Mouse (Mus musculus) midbrain, embryonic 16.5 days (tissue): ENCODE data around the gene Duxf3. TPM values are rescaled to one million over a fixed set of nuclear protein-coding genes. Genes with fewer than 3 reads are reported as not detected.
"Not testable (repeated sequence)": the region's sequence is repeated elsewhere in the genome, so short reads cannot be mapped to it uniquely, and the experiment has no call there.

Experiments
- ATAC-seq: fragments of 200-750 bp; cut with Nextera tagmentation; 2 replicates; pipeline ENCODE4 v1.8.0; 2017; ENCODE audit warnings: moderate TSS enrichment
- H3K27ac ChIP-seq: fragments of 300-500 bp; sonication (generic); 2 replicates; pipeline ENCODE4 v1.5.1; 2014; ENCODE audit warnings: mild to moderate bottlenecking, low read length, mixed read lengths
- H3K27me3 ChIP-seq: fragments of 300-500 bp; sonication (generic); 2 replicates; pipeline ENCODE4 v1.6.1; 2014; ENCODE audit warnings: low read depth, low read length, mixed read lengths; ENCODE audit not compliant: control insufficient read depth, insufficient read depth
- H3K36me3 ChIP-seq: fragments of 300-500 bp; sonication (generic); 2 replicates; pipeline ENCODE4 v1.6.1; 2014; ENCODE audit warnings: mild to moderate bottlenecking, low read length, moderate library complexity, mixed read lengths; ENCODE audit not compliant: control insufficient read depth, insufficient read depth
- H3K4me1 ChIP-seq: fragments of 300-500 bp; sonication (generic); 2 replicates; pipeline ENCODE4 v1.6.1; 2014; ENCODE audit warnings: mild to moderate bottlenecking, low read length, mixed read lengths; ENCODE audit not compliant: control insufficient read depth, insufficient read depth
- H3K4me2 ChIP-seq: fragments of 300-500 bp; sonication (generic); 2 replicates; pipeline ENCODE4 v1.6.1; 2014; ENCODE audit warnings: mild to moderate bottlenecking, low read length, mixed read lengths
- H3K4me3 ChIP-seq: fragments of 300-500 bp; sonication (generic); 2 replicates; pipeline ENCODE4 v1.5.1; 2014; ENCODE audit warnings: low read depth, mild to moderate bottlenecking, low read length, moderate library complexity, mixed read lengths
- H3K9ac ChIP-seq: fragments of 300-500 bp; sonication (generic); 2 replicates; pipeline ENCODE4 v1.6.1; 2014; ENCODE audit warnings: low read depth, low read length, mixed read lengths
- H3K9me3 ChIP-seq: fragments of 300-500 bp; sonication (generic); replicated peaks from 2 replicates; pipeline ENCODE4 v1.6.1; 2014; ENCODE audit warnings: mild to moderate bottlenecking, low read length, mixed read lengths; ENCODE audit not compliant: control insufficient read depth, poor library complexity, severe bottlenecking
- WGBS: fragments of 180-500 bp; shearing (Covaris S2); extraction: QIAGEN DNeasy Blood & Tissue Kit; methylation state at CpG from one replicate; pipeline ENCODE4 v1.1.7; 2014; 5-methylcytosine and 5-hydroxymethylcytosine counted together
- polyA plus RNA-seq: library from polyadenylated mRNA; unstranded; fragments of >200 nt; fragmentation: Nextera tagmentation; extraction: Ambion mirVana; gene quantifications from 2 replicates; pipeline ENCODE4 v1.2.1, GENCODE M21; 2015

The Duxf3 gene
- polyA plus RNA-seq, 1 experiment from 2014 or later: not detected

GRCm38 (mm10) chr10:58223972-58224805 is 8.3 kb downstream of the Duxf3 start:
- H3K4me3 ChIP-seq, H3K27me3 ChIP-seq, H3K9ac ChIP-seq, H3K4me1 ChIP-seq, ATAC-seq, H3K36me3 ChIP-seq, H3K9me3 ChIP-seq, H3K4me2 ChIP-seq, H3K27ac ChIP-seq: not testable (repeated sequence)
- WGBS: 85% methylated on average over 29 of the region's 31 CpGs

DNA sequence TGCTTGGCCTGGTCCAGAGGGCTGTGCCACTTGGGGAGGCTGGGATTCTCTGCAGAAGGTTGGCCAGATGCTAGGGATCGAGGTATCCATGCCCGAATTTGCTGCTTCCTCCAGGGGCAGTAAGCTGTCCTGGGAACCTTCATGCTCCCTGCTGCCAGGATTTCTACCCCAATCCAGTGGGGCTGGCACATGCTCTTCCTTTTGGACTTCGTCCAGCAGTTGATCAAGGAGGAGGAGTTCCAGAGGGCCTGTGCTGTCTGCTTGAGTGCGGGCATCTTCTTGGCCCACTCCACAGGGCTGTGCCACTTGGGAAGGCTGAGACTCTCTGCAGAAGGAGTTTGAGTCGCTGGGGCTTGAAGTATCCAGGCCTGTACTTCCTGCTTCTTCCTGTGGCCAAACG is 9.3 kb downstream of the Duxf3 start:
- not testable (repeated sequence) for ATAC-seq, H3K27me3 ChIP-seq, H3K4me3 ChIP-seq, H3K36me3 ChIP-seq, H3K4me2 ChIP-seq, H3K4me1 ChIP-seq, H3K9me3 ChIP-seq, H3K9ac ChIP-seq, H3K27ac ChIP-seq
- 89% methylated on average over 3 of the region's 6 CpGs for WGBS

- not testable (repeated sequence) for H3K9ac ChIP-seq, H3K27me3 ChIP-seq, H3K36me3 ChIP-seq, ATAC-seq, H3K27ac ChIP-seq, H3K4me2 ChIP-seq, H3K9me3 ChIP-seq, H3K4me1 ChIP-seq, H3K4me3 ChIP-seq
- WGBS: 92% methylated on average over 2 of the region's 2 CpGs
Observed at GRCm38 (mm10) chr10:58221571-58221970, 10.9 kb downstream of the Duxf3 start.

DNA sequence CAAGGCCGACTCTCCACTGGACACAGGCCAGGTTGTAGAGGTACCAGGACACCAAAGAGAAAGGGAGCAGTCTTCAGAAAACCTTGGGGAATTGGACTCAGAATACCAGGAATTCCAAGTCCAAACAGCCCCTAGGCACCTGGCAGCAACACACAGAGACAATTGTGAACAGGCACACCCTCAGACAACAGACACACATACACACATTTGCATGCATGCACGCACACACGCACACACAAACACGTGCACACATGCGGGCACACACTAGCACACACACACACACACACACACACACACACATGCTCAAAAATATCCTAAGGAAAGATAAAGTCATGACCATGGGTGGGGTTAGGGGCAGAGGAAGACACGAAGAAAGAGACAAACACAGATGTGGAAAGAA is 11.7 kb downstream of the Duxf3 start:
- no peak overlapping the region for H3K9ac ChIP-seq
- H3K4me2 ChIP-seq: no peak overlapping the region
- H3K27ac ChIP-seq: no peak overlapping the region
- no peak overlapping the region for H3K4me3 ChIP-seq
- H3K36me3 ChIP-seq: no peaks in the 10 kb centered on the region
- H3K27me3 ChIP-seq: no peaks in the 10 kb centered on the region
- WGBS: 82% methylated on average over 6 of the region's 6 CpGs
- H3K4me1 ChIP-seq: no peaks in the 10 kb centered on the region
- ATAC-seq: no peak
- no peaks in the 10 kb centered on the region; the same call in none of the 2 replicates for H3K9me3 ChIP-seq

- 85% methylated on average over 3 of the region's 3 CpGs for WGBS
- ATAC-seq: no peak
Observed at GRCm38 (mm10) chr10:58217366-58217765, 15.1 kb downstream of the Duxf3 start.

DNA sequence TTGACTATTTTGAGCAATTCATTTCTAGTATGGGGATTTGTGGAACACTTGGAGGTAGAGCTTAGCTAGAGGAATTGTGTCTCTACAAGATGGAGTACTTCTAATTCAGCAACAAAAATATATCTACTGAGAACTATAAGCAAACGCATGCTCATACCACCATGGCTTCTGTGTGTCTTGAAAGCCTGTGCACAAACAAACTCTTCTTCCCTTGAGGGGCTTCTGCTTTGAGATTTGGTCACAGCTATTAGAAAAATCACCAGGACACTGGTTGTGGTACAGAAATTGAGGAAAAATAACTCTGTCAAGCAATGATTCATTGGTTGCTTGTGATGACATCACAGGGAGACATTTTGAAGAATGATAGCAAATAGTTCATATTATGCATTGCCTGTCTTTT is 17.1 kb downstream of the Duxf3 start:
- no peaks in the 10 kb centered on the region for H3K27me3 ChIP-seq
- no peak for ATAC-seq
- H3K36me3 ChIP-seq: no peaks in the 10 kb centered on the region
- H3K4me2 ChIP-seq: no peak overlapping the region
- H3K9ac ChIP-seq: no peak overlapping the region
- H3K4me3 ChIP-seq: no peak overlapping the region
- no peak overlapping the region for H3K27ac ChIP-seq
- whole genome bisulfite sequencing: 98% methylated on average over 1 of the region's 1 CpGs
- no peaks in the 10 kb centered on the region; the same call in none of the 2 replicates for H3K9me3 ChIP-seq
- H3K4me1 ChIP-seq: no peaks in the 10 kb centered on the region

More at GRCm38 (mm10) chr10:58217366-58217765, 15.1 kb downstream of the Duxf3 start:
- Histone ChIP-seq H3K4me3 (no peak overlapping the region), H3K27ac (no peak overlapping the region), H3K9ac (no peak overlapping the region), H3K36me3 (no peaks in the 10 kb centered on the region), H3K27me3 (no peaks in the 10 kb centered on the region), H3K4me2 (no peak overlapping the region), H3K9me3 (no peaks in the 10 kb centered on the region; the same call in 1 of the 2 replicates), H3K4me1 (no peaks in the 10 kb centered on the region)

- H3K4me1 ChIP-seq: no peaks in the 10 kb centered on the region
- no peaks in the 10 kb centered on the region; the same call in none of the 2 replicates for H3K9me3 ChIP-seq
- H3K27ac ChIP-seq: no peak overlapping the region
- no peak overlapping the region for H3K4me3 ChIP-seq
- no peaks in the 10 kb centered on the region for H3K27me3 ChIP-seq
- no peak overlapping the region for H3K9ac ChIP-seq
- no peak overlapping the region for H3K4me2 ChIP-seq
- WGBS: 82% methylated on average over 5 of the region's 5 CpGs
- no peak for ATAC-seq
- no peaks in the 10 kb centered on the region for H3K36me3 ChIP-seq
Observed at GRCm38 (mm10) chr10:58214934-58215333, 17.5 kb downstream of the Duxf3 start.

GRCm38 (mm10) chr10:58214497-58214896 is 18.0 kb downstream of the Duxf3 start:
- Histone ChIP-seq H3K4me2 (no peak overlapping the region), H3K27ac (no peak overlapping the region), H3K9me3 (no peaks in the 10 kb centered on the region; the same call in none of the 2 replicates), H3K36me3 (no peaks in the 10 kb centered on the region), H3K4me1 (no peaks in the 10 kb centered on the region), H3K27me3 (no peaks in the 10 kb centered on the region), H3K4me3 (no peak overlapping the region), H3K9ac (no peak overlapping the region)
- no peak for ATAC-seq

- no peak overlapping the region for H3K4me3 ChIP-seq
- H3K36me3 ChIP-seq: no peaks in the 10 kb centered on the region
- no peak overlapping the region for H3K4me2 ChIP-seq
- WGBS: 77% methylated on average over 7 of the region's 7 CpGs
- no peak overlapping the region for H3K27ac ChIP-seq
- H3K9me3 ChIP-seq: no peaks in the 10 kb centered on the region; the same call in 1 of the 2 replicates
- no peaks in the 10 kb centered on the region for H3K4me1 ChIP-seq
- H3K27me3 ChIP-seq: no peaks in the 10 kb centered on the region
- no peak overlapping the region for H3K9ac ChIP-seq
- ATAC-seq: no peak
Observed at GRCm38 (mm10) chr10:58212230-58212629, 20.2 kb downstream of the Duxf3 start.
